Mouse (Mus musculus) megakaryocyte, embryonic 14.5 days (primary cell): ENCODE measurements around the gene Hyal1.

Source experiments
- FLI1 ChIP-seq: IDR thresholded peaks from 2 replicates; pipeline ENCODE4 v1.6.1; 2012; ENCODE audit warnings: low read length, inconsistent platforms, mixed read lengths
- GATA1 ChIP-seq: IDR thresholded peaks from 3 replicates; pipeline ENCODE4 v1.6.1; 2012; ENCODE audit warnings: mixed read lengths, low read length, inconsistent platforms, borderline replicate concordance

- TF ChIP-seq GATA1: no peak
- no peak for TF ChIP-seq FLI1
Measured at GRCm38 (mm10) chr9:107599842-107600241, 23.1 kb downstream of the Hyal1 start.
